Mouse (Mus musculus) spleen, postnatal 10 days (tissue): ENCODE data around the gene Dnah10.
"Not testable (repeated sequence)": the region's sequence is repeated elsewhere in the genome, so short reads cannot be mapped to it uniquely, and the experiment has no call there.

Source experiments
- DNase-seq, 2 experiments: peaks; one replicate each; pipeline ENCODE4 v3.0.0; 2021 to 2022; ENCODE audit warnings: low spot score in 2 of 2

The Dnah10 gene

GRCm38 (mm10) chr5:124724997-124725396 lies at the start of gene Dnah10:
Gene Dnah10 (plus strand): TSS chr5:124725085.
- no peak for DNase-seq

GRCm38 (mm10) chr5:124713741-124714140 lies 11.1 kb upstream of the Dnah10 start:
- no peak for DNase-seq

- no peak for DNase-seq
Measured at GRCm38 (mm10) chr5:124715135-124715534, 9.8 kb upstream of the Dnah10 start.

GRCm38 (mm10) chr5:124717969-124718368 lies 6.9 kb upstream of the Dnah10 start:
- DNase-seq, result no peak

GRCm38 (mm10) chr5:124718396-124718795 lies 6.5 kb upstream of the Dnah10 start:
- DNase-seq, result no peak

GRCm38 (mm10) chr5:124723125-124723524 lies 1.8 kb upstream of the Dnah10 start:
- no peak for DNase-seq

GRCm38 (mm10) chr5:124729662-124730206 lies 4.8 kb downstream of the Dnah10 start:
- DNase-seq, result no peak

- no peak for DNase-seq
Measured at GRCm38 (mm10) chr5:124733961-124734360, 9.1 kb downstream of the Dnah10 start.

GRCm38 (mm10) chr5:124741898-124742599 lies 17.2 kb downstream of the Dnah10 start:
- no peak for DNase-seq

- no peak for DNase-seq
Measured at GRCm38 (mm10) chr5:124743841-124744240, 19.0 kb downstream of the Dnah10 start.

GRCm38 (mm10) chr5:124746220-124746619 lies 21.3 kb downstream of the Dnah10 start:
- no peak for DNase-seq

GRCm38 (mm10) chr5:124748296-124748695 lies 23.4 kb downstream of the Dnah10 start:
- no peak for DNase-seq

GRCm38 (mm10) chr5:124751656-124752055 lies 26.8 kb downstream of the Dnah10 start:
- no peak for DNase-seq

GRCm38 (mm10) chr5:124761011-124761410 lies 36.1 kb downstream of the Dnah10 start:
- DNase-seq, result peak in 1 of 2 experiments; percentile 29

GRCm38 (mm10) chr5:124761787-124762186 lies 36.9 kb downstream of the Dnah10 start:
- no peak for DNase-seq

GRCm38 (mm10) chr5:124774552-124774951 lies 49.7 kb downstream of the Dnah10 start:
- DNase-seq, result no peak

- DNase-seq, result not testable (repeated sequence)
Measured at GRCm38 (mm10) chr5:124776289-124776688, 51.4 kb downstream of the Dnah10 start.

GRCm38 (mm10) chr5:124777178-124777709 lies 52.4 kb downstream of the Dnah10 start:
- DNase-seq, result peak in 1 of 2 experiments; percentile 64

GRCm38 (mm10) chr5:124779926-124780325 lies 55.0 kb downstream of the Dnah10 start:
- DNase-seq, result no peak

- DNase-seq, result no peak
Measured at GRCm38 (mm10) chr5:124781696-124782095, 56.8 kb downstream of the Dnah10 start.

GRCm38 (mm10) chr5:124785650-124786049 lies 60.8 kb downstream of the Dnah10 start:
- DNase-seq, result peak in 1 of 2 experiments; percentile 34

GRCm38 (mm10) chr5:124792112-124792511 lies 67.2 kb downstream of the Dnah10 start:
- DNase-seq, result no peak

- DNase-seq, result no peak
Measured at GRCm38 (mm10) chr5:124809708-124810366, 85.0 kb downstream of the Dnah10 start.
